Mouse (Mus musculus): ENCODE data around the gene Rasa3.

Rasa3 gene

GRCm38 (mm10) chr8:13686426-13686825, 9.0 kb upstream of the Rasa3 start:
- in situ Hi-C loops (cut with MboI, MseI) = loop anchor here in 1 of 2 experiments (5.0 kb wide), 2 partner anchors 66 to 129 kb away; no protein-coding TSS in a partner anchor

- in situ Hi-C loops (cut with MboI, MseI) = loop anchor here in 1 of 2 experiments (5.0 kb wide), 2 partner anchors 67 to 128 kb away; no protein-coding TSS in a partner anchor
Measured at GRCm38 (mm10) chr8:13685674-13686314, 8.4 kb upstream of the Rasa3 start.

- in situ Hi-C loops (cut with MboI, MseI) = no loop called here
Measured at GRCm38 (mm10) chr8:13684131-13684530, 6.7 kb upstream of the Rasa3 start.

GRCm38 (mm10) chr8:13678182-13678581, 779 bp upstream of the Rasa3 start:
- in situ Hi-C loops (cut with MboI, MseI) = loop anchor here (5.0 kb wide), 4 partner anchors 51 to 1344 kb away; no protein-coding TSS in a partner anchor

GRCm38 (mm10) chr8:13676701-13677412, 546 bp downstream of the Rasa3 start:
- in situ Hi-C loops (cut with MboI, MseI) = loop anchor here (5.0 kb wide), 4 partner anchors 50 to 1345 kb away; no protein-coding TSS in a partner anchor

GRCm38 (mm10) chr8:13676302-13676700, 1.1 kb downstream of the Rasa3 start:
- in situ Hi-C loops (cut with MboI, MseI) = loop anchor here (5.0 kb wide), 4 partner anchors 49 to 1346 kb away; no protein-coding TSS in a partner anchor

- in situ Hi-C loops (cut with MboI, MseI) = loop anchor here (5.0 kb wide), 4 partner anchors 48 to 1347 kb away; no protein-coding TSS in a partner anchor
Measured at GRCm38 (mm10) chr8:13675524-13675923, 1.9 kb downstream of the Rasa3 start.

GRCm38 (mm10) chr8:13675121-13675520, 2.3 kb downstream of the Rasa3 start:
- in situ Hi-C loops (cut with MboI, MseI) = loop anchor here (5.0 kb wide), 4 partner anchors 48 to 1347 kb away; no protein-coding TSS in a partner anchor

GRCm38 (mm10) chr8:13674294-13675010, 3.0 kb downstream of the Rasa3 start:
- in situ Hi-C loops (cut with MboI, MseI) = loop anchor here (5.0 kb wide), 4 partner anchors 47 to 1348 kb away; no protein-coding TSS in a partner anchor

- in situ Hi-C loops (cut with MboI, MseI) = no loop called here
Measured at GRCm38 (mm10) chr8:13673215-13673614, 4.2 kb downstream of the Rasa3 start.

- in situ Hi-C loops (cut with MboI, MseI) = no loop called here
Measured at GRCm38 (mm10) chr8:13671246-13672003, 6.0 kb downstream of the Rasa3 start.

GRCm38 (mm10) chr8:13670011-13670471, 7.4 kb downstream of the Rasa3 start:
- in situ Hi-C loops (cut with MboI, MseI) = no loop called here

GRCm38 (mm10) chr8:13668367-13668766, 9.0 kb downstream of the Rasa3 start:
- in situ Hi-C loops (cut with MboI, MseI) = no loop called here

GRCm38 (mm10) chr8:13667917-13668316, 9.5 kb downstream of the Rasa3 start:
- in situ Hi-C loops (cut with MboI, MseI) = no loop called here

- in situ Hi-C loops (cut with MboI, MseI) = no loop called here
Measured at GRCm38 (mm10) chr8:13665944-13666343, 11.5 kb downstream of the Rasa3 start.

GRCm38 (mm10) chr8:13665538-13665937, 11.9 kb downstream of the Rasa3 start:
- in situ Hi-C loops (cut with MboI, MseI) = no loop called here

GRCm38 (mm10) chr8:13664711-13665210, 12.6 kb downstream of the Rasa3 start:
- in situ Hi-C loops (cut with MboI, MseI) = no loop called here

- in situ Hi-C loops (cut with MboI, MseI) = no loop called here
Measured at GRCm38 (mm10) chr8:13660323-13660722, 17.1 kb downstream of the Rasa3 start.

- in situ Hi-C loops (cut with MboI, MseI) = no loop called here
Measured at GRCm38 (mm10) chr8:13657479-13657878, 19.9 kb downstream of the Rasa3 start.

GRCm38 (mm10) chr8:13655033-13655351, 22.4 kb downstream of the Rasa3 start:
- in situ Hi-C loops (cut with MboI, MseI) = no loop called here
